Mouse (Mus musculus) gastrocnemius, adult 2 months (tissue): ENCODE data around the gene Cacna1a. TPM values are rescaled to one million over a fixed set of nuclear protein-coding genes. Genes with fewer than 3 reads are reported as not detected.

Experiments used
- DNase-seq: peaks from one replicate; pipeline ENCODE4 v3.0.0; 2022
- H3K27ac ChIP-seq: fragments of 200-600 bp; 2 replicates; pipeline ENCODE4 v1.8.1; 2022; ENCODE audit warnings: mild to moderate bottlenecking
- H3K4me3 ChIP-seq: fragments of 200-600 bp; 2 replicates; pipeline ENCODE4 v1.8.1; 2022; ENCODE audit warnings: mild to moderate bottlenecking, moderate library complexity
- CTCF ChIP-seq: fragments of 200-600 bp; IDR thresholded peaks from 2 replicates; pipeline ENCODE4 v1.8.1; 2022; ENCODE audit warnings: antibody characterized with exemption, mild to moderate bottlenecking, moderate library complexity
- intact Hi-C: fragments of 180-260 bp; cut with DNase I; formaldehyde crosslinking; loops from one replicate; pipeline ENCODE4 v1.15.1; 2025
- total RNA-seq, 2 experiments: library from RNA; stranded (reverse); gene quantifications; 2 replicates each; pipeline ENCODE4 v1.2.3; 2021

Cacna1a gene
- total RNA-seq, 2 experiments from 2014 or later, result 4.7 to 6.1 TPM

DNA sequence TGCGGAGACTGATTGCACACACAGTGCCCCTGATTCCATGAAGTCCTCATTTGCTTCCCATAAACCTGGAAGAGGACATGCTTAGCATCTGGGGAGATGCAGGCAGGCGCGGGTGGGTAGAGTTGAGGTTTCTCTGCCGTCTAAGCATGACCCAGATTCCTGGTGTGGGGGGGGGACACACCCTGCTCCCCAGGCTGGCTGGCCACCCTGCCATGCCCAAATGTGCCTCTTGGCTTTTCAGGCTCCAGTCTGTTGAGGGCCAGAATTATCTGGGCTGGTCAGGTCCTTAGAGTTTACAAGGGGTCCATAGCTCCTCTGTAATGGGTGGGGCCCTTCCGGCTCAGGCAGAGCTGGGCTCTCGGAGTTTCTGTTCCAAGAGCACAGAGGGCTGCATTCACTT, 28.7 kb downstream of the Cacna1a start:
- Histone ChIP-seq H3K27ac (no peak overlapping the region), H3K4me3 (no peak overlapping the region)
- no peak for TF ChIP-seq CTCF
- no peak for DNase-seq
- intact Hi-C loops, result no loop called here

DNA sequence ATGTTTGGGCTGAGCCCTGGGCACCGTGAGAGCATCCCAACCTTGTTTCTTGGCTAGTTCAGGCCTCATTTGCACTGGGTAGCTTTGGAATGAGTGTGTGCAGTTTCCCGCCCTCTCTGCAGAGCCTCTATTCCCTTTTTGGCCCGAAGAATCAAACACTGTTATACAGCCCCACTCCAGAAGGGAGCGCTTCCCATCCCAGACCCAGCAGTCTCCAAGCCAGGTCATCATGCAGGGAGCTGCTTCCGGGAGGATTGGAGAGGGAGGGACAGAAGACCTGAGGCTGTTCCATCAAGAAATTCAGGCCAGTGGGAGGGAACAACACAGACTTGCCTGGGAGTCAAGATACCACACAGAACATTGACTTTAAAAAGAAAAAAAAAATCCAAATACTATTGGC, 29.6 kb downstream of the Cacna1a start:
- DNase-seq, result peak; percentile 39
- intact Hi-C loops, result no loop called here
- Histone ChIP-seq H3K4me3 (no peak overlapping the region), H3K27ac (no peak overlapping the region)
- peak; percentile 19; the same call in 1 of the 2 replicates for TF ChIP-seq CTCF

- DNase-seq, result no peak
- no peak for TF ChIP-seq CTCF
- intact Hi-C loops, result no loop called here
Measured at GRCm38 (mm10) chr8:84424426-84424825, 36.2 kb downstream of the Cacna1a start.

GRCm38 (mm10) chr8:84426087-84426486, 37.8 kb downstream of the Cacna1a start:
- no peak overlapping the region for H3K27ac ChIP-seq
- no peak for DNase-seq
- H3K4me3 ChIP-seq, result no peak overlapping the region
- no peak for TF ChIP-seq CTCF
- intact Hi-C loops, result no loop called here

More at GRCm38 (mm10) chr8:84424426-84424825, 36.2 kb downstream of the Cacna1a start:
- Histone ChIP-seq H3K27ac (no peak overlapping the region), H3K4me3 (no peak overlapping the region)

DNA sequence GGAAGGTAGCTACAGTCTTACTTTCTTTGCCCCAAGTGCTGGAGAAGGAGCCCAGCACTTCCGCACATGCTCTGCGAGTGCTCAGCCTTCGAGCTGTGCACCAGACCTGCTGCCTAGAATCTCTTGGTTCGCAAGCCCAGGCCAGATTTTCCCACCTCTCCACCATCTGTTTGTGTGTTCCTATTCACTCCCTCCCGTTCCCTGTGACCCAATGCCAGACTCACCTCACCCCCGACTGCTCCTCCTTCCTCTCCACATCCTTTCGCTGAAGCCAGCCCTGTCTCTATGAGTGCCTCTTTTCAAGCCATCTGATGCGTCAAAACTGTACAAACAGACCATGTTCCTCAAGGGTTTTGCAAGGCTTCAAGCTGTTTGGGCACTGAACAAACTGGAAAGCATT, 38.3 kb downstream of the Cacna1a start:
- Histone ChIP-seq H3K4me3 (no peak overlapping the region), H3K27ac (no peak overlapping the region)
- intact Hi-C loops, result no loop called here
- no peak for DNase-seq
- TF ChIP-seq CTCF, result no peak

- H3K4me3 ChIP-seq, result no peak overlapping the region
- intact Hi-C loops, result no loop called here
- H3K27ac ChIP-seq, result no peak overlapping the region
- DNase-seq, result no peak
- TF ChIP-seq CTCF, result no peak
Measured at GRCm38 (mm10) chr8:84428034-84428433, 39.8 kb downstream of the Cacna1a start.

GRCm38 (mm10) chr8:84429014-84429413, 40.8 kb downstream of the Cacna1a start:
- no peak for TF ChIP-seq CTCF
- no peak for DNase-seq
- intact Hi-C loops, result no loop called here
- no peak overlapping the region for H3K27ac ChIP-seq
- H3K4me3 ChIP-seq, result no peak overlapping the region

- Histone ChIP-seq H3K4me3 (no peak overlapping the region), H3K27ac (no peak overlapping the region)
- TF ChIP-seq CTCF, result no peak
- intact Hi-C loops, result no loop called here
- no peak for DNase-seq
Measured at GRCm38 (mm10) chr8:84429492-84429891, 41.3 kb downstream of the Cacna1a start.

DNA sequence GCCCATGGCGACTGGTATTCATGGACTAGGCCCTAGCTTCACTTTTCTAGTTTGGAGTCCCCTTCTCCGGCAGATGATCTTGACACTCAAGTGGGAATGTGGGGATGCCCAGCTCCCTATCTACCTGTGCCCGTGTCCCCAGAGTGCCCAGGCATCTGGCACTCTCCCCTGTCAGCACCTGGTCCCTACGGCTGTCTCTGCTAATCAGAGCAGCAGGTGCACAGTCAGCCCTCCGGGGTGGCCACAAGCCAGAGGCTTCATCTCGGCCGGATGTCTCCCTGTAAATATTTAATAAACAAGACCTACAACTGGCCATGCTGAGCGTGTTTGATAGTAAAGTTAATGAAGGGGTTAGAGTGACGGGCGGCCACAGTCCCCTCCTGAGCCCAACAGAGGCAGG, 47.1 kb downstream of the Cacna1a start:
- Histone ChIP-seq H3K4me3 (no peak overlapping the region), H3K27ac (no peak overlapping the region)
- intact Hi-C loops, result no loop called here
- DNase-seq, result no peak
- no peak for TF ChIP-seq CTCF

- intact Hi-C loops, result no loop called here
- Histone ChIP-seq H3K4me3 (no peak overlapping the region), H3K27ac (no peak overlapping the region)
- DNase-seq, result no peak
- no peak for TF ChIP-seq CTCF
Measured at GRCm38 (mm10) chr8:84439813-84440212, 51.6 kb downstream of the Cacna1a start.

DNA sequence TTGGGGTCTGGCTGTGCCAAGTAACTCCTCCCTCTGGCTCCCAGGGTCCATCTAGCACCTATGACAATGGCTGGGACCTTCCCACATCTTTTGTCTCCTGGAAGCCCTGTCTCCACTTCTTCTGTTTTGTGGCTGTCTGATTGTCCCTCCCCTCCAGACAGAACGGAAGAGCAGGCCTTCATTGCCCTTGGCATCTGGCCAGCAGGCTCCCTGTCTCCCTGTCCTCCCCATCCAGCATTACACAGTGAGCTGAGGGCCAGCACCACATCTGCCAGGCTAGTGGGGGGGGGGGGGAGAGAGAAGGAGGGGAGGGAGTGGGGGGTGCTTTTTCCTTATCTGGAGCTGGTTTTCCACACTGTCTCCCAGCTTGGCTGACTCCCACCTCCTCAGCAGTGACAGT, 53.8 kb downstream of the Cacna1a start:
- H3K27ac ChIP-seq, result no peak overlapping the region
- no peak for TF ChIP-seq CTCF
- DNase-seq, result no peak
- intact Hi-C loops, result no loop called here
- no peak overlapping the region for H3K4me3 ChIP-seq

DNA sequence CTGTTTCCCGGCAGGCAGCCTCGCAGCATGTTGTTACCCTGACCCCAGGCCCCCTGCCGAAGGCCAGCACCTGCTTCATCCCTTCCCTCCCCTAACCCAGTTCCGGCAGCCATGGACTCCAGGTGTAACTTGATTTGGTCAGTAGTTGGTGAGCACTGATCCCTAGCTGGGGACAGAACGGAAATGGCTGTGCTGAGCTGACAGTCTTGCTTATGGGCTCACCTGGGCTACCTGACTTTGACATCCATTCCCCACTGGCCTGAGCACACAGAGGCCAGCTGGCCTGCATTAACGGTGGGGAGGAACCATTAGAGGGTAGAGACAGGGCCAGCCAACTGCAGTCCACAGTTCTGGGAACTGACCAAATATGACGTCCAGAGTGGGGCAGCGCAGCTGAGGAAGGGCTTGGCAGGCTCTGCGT, 58.3 kb downstream of the Cacna1a start:
- intact Hi-C loops, result no loop called here
- DNase-seq, result no peak
- no peak overlapping the region for H3K27ac ChIP-seq
- H3K4me3 ChIP-seq, result no peak overlapping the region
- no peak for TF ChIP-seq CTCF

DNA sequence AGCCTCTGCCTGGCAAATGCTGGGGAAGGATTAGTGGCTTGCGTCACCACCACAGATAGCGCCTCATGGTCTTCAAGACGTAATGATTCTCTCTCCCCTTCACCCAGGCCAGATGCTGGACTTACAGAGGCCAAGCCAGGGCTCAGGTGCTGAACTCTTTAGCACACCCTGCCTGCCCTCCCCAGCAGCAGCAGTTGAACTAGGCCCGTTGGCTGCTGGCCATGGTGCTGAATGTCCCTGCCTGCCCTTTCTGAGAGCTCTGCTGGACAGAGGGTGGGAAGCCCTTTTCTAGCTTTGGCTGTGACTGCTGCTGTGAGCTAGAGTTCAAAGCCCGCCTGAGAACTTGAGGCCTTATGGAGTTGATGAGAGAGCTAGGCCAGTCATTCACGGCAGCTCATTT, 66.3 kb downstream of the Cacna1a start:
- no peak overlapping the region for H3K4me3 ChIP-seq
- peak; percentile 60 for DNase-seq
- TF ChIP-seq CTCF, result no peak; the same call in 1 of the 2 replicates
- no peak overlapping the region for H3K27ac ChIP-seq
- intact Hi-C loops, result no loop called here

GRCm38 (mm10) chr8:84458853-84459252, 70.6 kb downstream of the Cacna1a start:
- intact Hi-C loops, result no loop called here
- Histone ChIP-seq H3K4me3 (no peak overlapping the region), H3K27ac (no peak overlapping the region)
- TF ChIP-seq CTCF, result no peak
- no peak for DNase-seq

GRCm38 (mm10) chr8:84459276-84459675, 71.0 kb downstream of the Cacna1a start:
- no peak overlapping the region for H3K27ac ChIP-seq

More at GRCm38 (mm10) chr8:84459276-84459675, 71.0 kb downstream of the Cacna1a start:
- intact Hi-C loops, result no loop called here
- H3K4me3 ChIP-seq, result no peak overlapping the region
- DNase-seq, result no peak
- no peak for TF ChIP-seq CTCF
